Mouse (Mus musculus): ENCODE measurements around the gene Olfr30. TPM values are rescaled to one million over a fixed set of nuclear protein-coding genes. Genes with fewer than 3 reads are reported as not detected.
"Not testable (repeated sequence)": the region's sequence is repeated elsewhere in the genome, so short reads cannot be mapped to it uniquely, and the experiment has no call there.

The Olfr30 gene
- not detected for total RNA-seq (2021)

DNA sequence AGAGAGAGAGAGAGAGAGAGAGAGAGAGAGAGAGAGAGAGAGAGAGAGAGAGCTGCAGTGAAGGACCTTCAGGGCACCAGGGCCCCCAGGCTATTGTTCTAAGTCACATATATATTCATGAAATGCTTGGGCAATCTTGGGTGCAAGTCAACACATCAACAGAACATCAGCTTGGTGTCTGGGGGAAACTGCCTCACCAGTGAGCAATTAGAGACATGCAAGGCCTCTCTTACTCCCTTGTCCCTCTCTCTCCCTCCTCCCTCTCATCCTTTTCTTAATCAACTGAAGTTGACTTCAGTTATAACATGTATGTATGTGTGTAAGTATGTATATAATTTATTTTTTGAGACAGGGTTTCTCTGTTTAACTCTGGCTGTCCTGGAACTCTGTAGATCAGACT is at the start of gene Olfr30:
Olfr30 (minus strand) TSS at position 101 of the 400 bp plus-strand sequence.
- no peak for DNase-seq
- intact Hi-C loops (cut with DNase I) = no loop called here

DNA sequence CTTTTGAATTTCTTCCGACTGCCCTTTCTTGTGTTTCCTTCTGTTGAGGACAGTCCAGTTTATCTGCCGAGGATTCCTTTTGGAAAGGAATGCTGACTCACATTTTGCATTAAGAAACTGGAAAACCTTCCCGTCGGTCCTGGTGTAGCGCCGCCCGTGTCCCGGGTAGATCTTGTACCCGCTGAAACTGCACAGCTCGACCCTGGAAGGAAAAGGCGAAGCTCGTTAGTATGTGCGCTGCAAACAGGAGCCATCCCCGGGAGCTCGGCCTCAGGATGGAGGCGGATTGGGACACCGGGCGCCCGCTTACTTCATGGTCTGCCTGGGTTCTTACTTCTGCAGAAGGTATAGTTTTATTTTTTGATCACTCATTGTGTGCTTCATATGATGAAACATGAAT is 47.0 kb upstream of the Olfr30 start:
- intact Hi-C loops (cut with DNase I); DNase-seq: not testable (repeated sequence)

DNA sequence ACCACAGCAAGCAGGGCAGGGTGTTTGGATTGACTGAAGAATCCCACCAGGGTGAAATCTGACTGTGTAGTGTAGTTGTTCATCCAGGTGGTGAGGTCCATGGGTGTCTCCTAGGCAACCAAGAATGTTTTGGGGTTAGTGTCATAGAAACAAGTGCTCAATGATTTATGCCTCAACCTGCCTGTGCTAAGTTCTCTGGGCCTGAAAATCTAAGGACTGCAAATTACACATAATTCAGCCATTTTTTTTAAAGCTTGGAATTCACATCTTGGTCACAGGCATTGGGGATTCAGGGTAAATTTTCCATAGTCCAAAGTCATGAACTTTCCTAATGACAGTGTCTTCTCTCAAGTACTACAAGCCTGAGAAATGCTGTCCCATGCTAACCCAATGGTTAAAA is 40.4 kb upstream of the Olfr30 start, which contains the start of gene Olfr331:
Olfr331 (minus strand) TSS at position 101 of the 400 bp plus-strand sequence.
- intact Hi-C loops (cut with DNase I) = not testable (repeated sequence)

DNA sequence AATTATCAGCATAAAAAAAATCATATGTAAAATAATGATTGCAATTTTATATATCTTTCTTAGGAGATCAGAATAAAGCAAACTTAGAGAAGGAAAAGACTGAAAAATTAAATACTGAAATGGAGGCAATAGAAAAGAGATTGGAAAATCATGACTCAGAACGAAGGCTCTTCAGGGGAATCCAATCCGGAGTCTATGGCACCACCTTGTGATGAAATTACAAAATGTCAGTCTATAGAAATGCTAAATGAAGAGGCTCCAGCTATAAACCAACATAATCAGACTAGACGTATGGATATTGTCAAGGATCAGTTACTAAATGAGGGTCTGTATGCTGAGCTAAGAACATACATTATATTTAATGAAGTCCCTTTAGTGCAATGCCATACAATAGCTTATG is 37.2 kb upstream of the Olfr30 start:
- intact Hi-C loops (cut with DNase I) = loop anchor here (1.0 to 2.0 kb wide), 2 partner anchors 97 to 198 kb away; no protein-coding TSS in a partner anchor
- no peak for DNase-seq

More for the DNA sequence above, 40.4 kb upstream of the Olfr30 start, which contains the start of gene Olfr331:
- not testable (repeated sequence) for DNase-seq

DNA sequence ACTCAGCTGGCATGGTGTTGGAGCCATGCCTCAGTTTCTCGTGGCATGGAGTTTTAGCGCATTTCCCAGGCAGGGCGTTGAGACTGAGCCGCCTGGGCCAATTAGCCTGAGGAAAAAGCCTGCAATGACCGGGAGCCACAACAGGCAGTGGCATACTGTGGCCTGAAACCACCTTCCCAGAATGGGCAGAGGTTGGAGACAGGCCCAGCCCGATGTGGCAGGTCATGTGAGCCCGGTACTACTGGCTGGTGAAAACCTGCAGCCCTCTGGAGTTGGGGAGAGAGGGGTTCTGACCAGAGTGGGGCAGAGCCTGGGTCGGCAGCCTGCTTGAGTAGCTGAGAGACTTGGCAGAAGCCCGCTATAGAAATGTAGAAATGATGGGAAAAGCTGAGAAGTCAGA is 36.7 kb upstream of the Olfr30 start:
- intact Hi-C loops (cut with DNase I) = loop anchor here (1.0 to 2.0 kb wide), 2 partner anchors 96 to 198 kb away; no protein-coding TSS in a partner anchor
- peak; percentile 30 to 31 for DNase-seq

DNA sequence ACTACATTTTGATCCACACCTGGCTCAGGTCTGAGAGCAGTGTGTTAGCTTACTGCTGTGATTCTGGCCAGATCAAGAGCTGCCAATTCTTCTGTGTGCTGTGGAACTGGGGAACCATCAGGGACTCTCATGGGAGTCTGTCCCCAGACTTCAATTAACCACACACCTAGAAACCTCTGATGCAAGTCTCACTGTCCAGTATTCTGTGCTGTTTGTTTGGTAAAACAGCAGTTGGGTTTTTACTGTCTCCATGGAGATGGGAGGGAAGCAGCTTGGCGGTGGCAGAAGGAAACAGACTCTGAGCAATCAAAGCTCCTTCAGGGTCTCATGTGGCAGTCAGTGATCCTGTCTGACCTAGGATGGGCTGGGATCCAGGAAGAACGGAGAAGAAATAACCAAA is 30.4 kb upstream of the Olfr30 start, which contains the start of gene Olfr332:
Olfr332 (minus strand) TSS at position 101 of the 400 bp plus-strand sequence.
- no peak for DNase-seq
- intact Hi-C loops (cut with DNase I) = loop anchor here (5.0 kb wide), 1 partner anchor 140 kb away; the partner anchor contains the start of gene Olfr323

DNA sequence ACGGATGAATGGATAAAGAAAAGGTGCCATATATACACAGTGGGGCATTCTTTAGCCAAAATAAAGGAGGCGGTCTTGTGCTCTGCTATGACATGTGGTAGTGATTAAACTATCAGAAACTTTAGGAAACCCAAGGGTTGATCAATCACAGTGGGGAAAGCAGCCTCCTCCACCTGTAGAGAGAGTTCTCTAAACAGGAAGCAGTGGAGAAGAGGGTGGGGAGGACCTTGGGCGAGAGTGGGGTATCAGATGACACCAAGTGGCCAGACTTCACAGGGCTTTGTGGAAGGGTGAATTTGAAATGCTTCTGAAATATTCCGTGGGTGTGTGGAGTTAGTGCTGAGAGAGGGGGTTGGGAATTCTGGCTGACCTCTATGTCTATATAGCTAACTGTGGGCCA is 8.5 kb downstream of the Olfr30 start:
- no peak for DNase-seq
- intact Hi-C loops (cut with DNase I) = no loop called here

DNA sequence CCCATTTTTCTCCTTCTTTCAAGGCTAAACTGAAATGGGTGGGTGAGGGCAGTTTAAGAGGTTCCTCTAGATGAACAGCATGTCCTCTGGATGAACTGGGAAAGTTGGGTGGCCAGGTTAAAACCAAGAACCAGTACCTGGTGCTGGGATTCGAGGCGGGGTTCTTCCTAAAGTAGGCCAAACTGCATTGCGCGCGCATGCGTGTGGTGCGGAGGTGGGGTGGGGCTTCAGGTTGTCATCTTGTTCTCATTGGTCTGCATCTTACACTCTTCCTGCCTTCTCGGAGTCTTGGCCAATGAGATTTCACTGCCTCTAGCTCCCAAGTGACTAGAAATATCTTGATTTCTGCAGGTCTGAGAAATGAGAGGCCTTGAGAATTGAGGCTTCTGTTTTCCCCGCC is 9.3 kb downstream of the Olfr30 start, which contains the start of gene Lypd9:
Lypd9 (minus strand) TSS at position 165 of the 400 bp plus-strand sequence.
- intact Hi-C loops (cut with DNase I) = no loop called here
- no peak for DNase-seq

DNA sequence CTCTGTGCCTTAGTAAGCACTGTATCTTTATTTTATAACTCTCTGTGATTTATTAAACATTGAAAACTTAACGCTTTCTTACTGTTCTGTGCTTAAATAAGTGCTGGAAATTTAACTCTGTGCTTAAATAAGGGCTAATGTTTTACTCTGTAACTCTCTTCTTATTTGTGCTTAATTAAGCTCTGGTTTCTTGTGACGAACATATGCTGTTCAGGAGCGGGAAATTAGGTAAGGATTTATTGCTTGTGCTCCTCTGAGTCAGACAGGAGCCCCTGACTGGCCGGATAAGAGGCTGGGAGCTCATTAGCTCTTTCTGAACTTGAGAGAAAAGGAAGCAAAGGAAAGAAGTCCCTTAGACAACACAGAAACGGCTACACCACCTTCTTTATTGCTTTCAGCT is 24.2 kb downstream of the Olfr30 start:
- no peak for DNase-seq
- intact Hi-C loops (cut with DNase I) = no loop called here

DNA sequence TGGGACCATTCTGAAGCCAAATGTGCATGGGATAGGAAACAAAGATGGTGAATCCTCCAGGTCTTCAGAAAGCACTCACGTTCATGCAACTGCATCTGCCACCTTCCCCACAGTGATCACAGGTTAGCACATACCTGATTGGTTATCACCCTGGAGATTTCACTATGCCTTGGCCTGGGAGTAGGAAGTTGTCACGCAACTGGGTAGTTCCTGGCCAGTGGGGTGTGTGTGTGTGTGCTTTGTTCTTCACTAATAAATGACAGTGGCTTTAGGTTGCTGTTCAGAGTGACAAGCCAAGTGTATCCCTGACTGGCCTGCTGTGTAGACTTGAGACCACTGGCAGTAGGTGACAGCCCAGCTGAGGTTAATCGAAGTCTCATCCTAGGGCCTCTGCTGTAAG is 29.8 kb downstream of the Olfr30 start, which contains the start of gene Gm12253:
Gm12253 (plus strand) TSS at position 301 of the 400 bp plus-strand sequence.
- intact Hi-C loops (cut with DNase I) = no loop called here

DNA sequence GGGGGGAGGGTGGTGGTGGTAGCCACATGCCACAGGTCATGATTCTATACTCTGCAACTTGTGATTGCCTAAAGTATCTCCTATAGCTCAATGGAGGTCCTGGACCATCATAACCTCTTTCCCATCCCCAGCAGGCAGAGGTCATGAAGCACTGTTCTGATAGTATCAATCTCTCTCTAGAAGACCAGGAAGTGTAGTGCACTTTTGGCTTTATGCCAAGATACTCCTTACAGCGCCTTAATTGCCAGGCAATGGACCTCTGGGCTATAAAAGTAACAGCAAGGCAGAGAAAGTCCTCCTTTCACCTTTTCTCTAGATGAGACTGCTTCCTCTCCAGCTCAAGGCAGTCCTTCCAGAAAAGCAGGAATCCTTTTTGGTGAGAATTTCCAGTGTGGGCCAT is 41.3 kb downstream of the Olfr30 start, which contains the start of gene 1810065E05Rik:
1810065E05Rik (plus strand) TSS at position 297 of the 400 bp plus-strand sequence.
- no peak for DNase-seq
- intact Hi-C loops (cut with DNase I) = no loop called here

More for the DNA sequence above, 29.8 kb downstream of the Olfr30 start, which contains the start of gene Gm12253:
- no peak for DNase-seq

DNA sequence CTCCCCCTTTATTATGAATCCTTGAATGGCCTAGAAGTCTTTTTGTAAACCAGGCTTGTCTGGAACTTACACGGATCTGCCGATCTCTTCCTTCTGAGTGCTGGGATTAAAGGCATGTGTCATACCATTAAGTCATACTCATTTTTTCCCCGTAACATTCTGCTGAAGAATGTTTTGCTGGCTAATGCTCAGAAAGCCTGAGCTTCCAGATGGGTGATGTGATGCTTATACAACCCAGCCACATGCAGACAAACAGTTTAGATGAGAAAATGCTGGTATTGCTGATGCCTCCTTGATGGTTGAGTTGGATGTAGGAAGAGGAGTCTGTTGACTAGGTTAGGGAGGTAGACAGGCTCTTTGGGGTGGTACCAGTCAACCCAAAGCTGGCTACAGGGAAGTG is 43.7 kb downstream of the Olfr30 start:
- intact Hi-C loops (cut with DNase I) = no loop called here
- DNase-seq = no peak

DNA sequence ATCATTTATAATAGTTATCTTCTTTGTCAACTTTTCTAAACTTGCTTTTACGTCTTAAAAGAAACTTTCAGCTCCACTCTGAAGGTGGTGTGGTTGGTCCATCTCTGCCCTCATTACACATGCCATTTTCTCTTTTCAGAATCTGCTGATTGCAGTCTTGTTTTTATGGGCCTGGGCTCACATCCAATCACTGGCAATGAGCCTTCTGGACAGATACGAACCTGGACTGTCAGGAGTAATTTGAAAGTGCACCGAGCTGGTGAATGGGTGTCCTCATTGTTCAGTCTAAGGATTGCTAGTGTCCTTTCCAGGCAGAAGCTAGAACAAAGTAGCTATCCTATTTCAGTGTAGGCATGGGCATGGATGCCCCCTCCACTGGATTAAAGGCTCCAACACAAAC is 54.0 kb downstream of the Olfr30 start:
- DNase-seq = no peak
- intact Hi-C loops (cut with DNase I) = no loop called here

Other genes with a start within 250 kb of the Olfr30 start
- not detected for gene 4930438A08Rik, start 187.5 kb downstream of the Olfr30 start, total RNA-seq (2021)
- gene Zfp692, start 155.2 kb downstream of the Olfr30 start, total RNA-seq (2021) = 1 to 10 TPM; 3.1 to 4.0 TPM
- 10 to 100 TPM; 36.4 to 40.8 TPM for gene Zfp672, start 131.9 kb downstream of the Olfr30 start, total RNA-seq (2021)
- 10 to 100 TPM; 34.5 to 35.5 TPM for gene Sh3bp5l, start 131.5 kb downstream of the Olfr30 start, total RNA-seq (2021)
- not detected for gene Lypd8, start 83.2 kb downstream of the Olfr30 start, total RNA-seq (2021)
- not detected for gene 1810065E05Rik, start 41.2 kb downstream of the Olfr30 start, total RNA-seq (2021)
- gene Gm12253, start 29.7 kb downstream of the Olfr30 start, total RNA-seq (2021) = not detected
- gene Lypd9, start 9.3 kb downstream of the Olfr30 start, total RNA-seq (2021) = not detected
- gene Olfr332, start 30.3 kb upstream of the Olfr30 start, total RNA-seq (2021) = not detected
- gene Olfr331, start 40.3 kb upstream of the Olfr30 start, total RNA-seq (2021) = not detected
- not detected for gene Olfr330, start 72.6 kb upstream of the Olfr30 start, total RNA-seq (2021)
- gene Olfr329-ps, start 84.2 kb upstream of the Olfr30 start, total RNA-seq (2021) = not detected
- gene Olfr328, start 93.4 kb upstream of the Olfr30 start, total RNA-seq (2021) = not detected
- under 1 TPM in 1 of 2 experiments, not detected in 1; 0.17 TPM for gene Olfr224, start 108.3 kb upstream of the Olfr30 start, total RNA-seq (2021)
- not detected for gene Olfr325, start 115.5 kb upstream of the Olfr30 start, total RNA-seq (2021)
- not detected for gene Olfr324, start 132.8 kb upstream of the Olfr30 start, total RNA-seq (2021)
- 10 to 100 TPM in 1 of 2 experiments, 1 to 10 TPM in 1; 7.7 to 15.5 TPM for gene 2210407C18Rik, start 153.8 kb upstream of the Olfr30 start, total RNA-seq (2021)
- gene Olfr323, start 168.2 kb upstream of the Olfr30 start, total RNA-seq (2021) = not detected
- not detected for gene Trim58, start 178.2 kb upstream of the Olfr30 start, total RNA-seq (2021)
- not detected for gene Olfr322, start 196.5 kb upstream of the Olfr30 start, total RNA-seq (2021)
- gene Olfr320, start 218.8 kb upstream of the Olfr30 start, total RNA-seq (2021) = not detected
- not detected for gene Olfr319, start 236.9 kb upstream of the Olfr30 start, total RNA-seq (2021)